Mouse (Mus musculus): ENCODE results near the gene Wdfy2. TPM values are rescaled to one million over a fixed set of nuclear protein-coding genes. Genes with fewer than 3 reads are reported as not detected.

The Wdfy2 gene
- 13.1 and 16.5 TPM in 2 replicates for polyA plus RNA-seq (2014; fragmentation: Nextera tagmentation; extraction: Ambion mirVana)

DNA sequence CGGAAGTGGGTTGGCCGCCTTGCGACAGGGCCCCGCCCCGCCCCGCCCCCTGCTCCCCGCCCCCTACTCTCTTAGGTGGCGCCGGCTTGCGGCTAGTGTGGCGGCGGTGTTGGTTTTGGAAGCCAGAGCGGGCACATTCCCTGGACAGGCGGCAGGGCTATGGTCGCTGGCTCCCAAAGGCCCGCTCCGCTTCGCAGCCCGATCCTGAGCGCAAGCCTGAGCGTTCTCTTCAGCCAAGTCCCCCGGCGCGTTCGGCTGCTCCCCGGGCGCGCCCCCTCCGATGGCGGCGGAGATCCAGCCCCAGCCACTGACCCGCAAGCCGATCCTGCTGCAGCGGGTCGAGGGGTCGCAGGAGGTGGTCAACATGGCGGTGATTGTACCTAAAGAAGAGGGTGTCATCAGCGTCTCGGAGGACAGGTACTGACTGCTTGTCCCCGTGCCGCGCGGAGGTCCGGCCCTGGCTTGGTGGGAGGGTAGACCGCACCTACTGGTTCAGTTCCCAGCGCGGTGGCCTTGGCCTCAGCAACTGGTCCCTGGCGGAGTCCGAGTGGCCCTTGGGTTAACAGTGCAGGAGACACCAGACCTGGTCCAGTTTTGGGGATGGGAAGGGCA is at the start of gene Wdfy2:
Wdfy2 (plus strand) TSS at position 38 of the 612 bp plus-strand sequence.
- WGBS: under 1% methylated on average over 49 of the region's 49 CpGs
- Histone ChIP-seq H3K9me3 (ENCODE audit: control insufficient read depth, low read length) (no peaks in the 10 kb centered on the region), H3K9ac (replicated peaks; ENCODE audit: low read depth, low read length) (peak within 1 kb of the TSS; percentile 89), H3K4me2 (ENCODE audit: low read depth, low read length) (peak within 1 kb of the TSS; percentile 61), H3K4me1 (ENCODE audit: control insufficient read depth, insufficient read depth, low read length) (peaks cover 12% of the 10 kb centered on the region; the same call in 1 of the 2 replicates), H3K27me3 (ENCODE audit: control insufficient read depth, insufficient read depth, low read length) (no peaks in the 10 kb centered on the region), H3K27ac (ENCODE audit: low read depth, low read length) (peak within 1 kb of the TSS; percentile 80), H3K4me3 (ENCODE audit: low read depth, low read length) (peak within 1 kb of the TSS; percentile 89), H3K36me3 (ENCODE audit: control insufficient read depth, insufficient read depth, low read length) (no peaks in the 10 kb centered on the region)
- peak; percentile 44 for ATAC-seq (ENCODE audit: low read depth)

DNA sequence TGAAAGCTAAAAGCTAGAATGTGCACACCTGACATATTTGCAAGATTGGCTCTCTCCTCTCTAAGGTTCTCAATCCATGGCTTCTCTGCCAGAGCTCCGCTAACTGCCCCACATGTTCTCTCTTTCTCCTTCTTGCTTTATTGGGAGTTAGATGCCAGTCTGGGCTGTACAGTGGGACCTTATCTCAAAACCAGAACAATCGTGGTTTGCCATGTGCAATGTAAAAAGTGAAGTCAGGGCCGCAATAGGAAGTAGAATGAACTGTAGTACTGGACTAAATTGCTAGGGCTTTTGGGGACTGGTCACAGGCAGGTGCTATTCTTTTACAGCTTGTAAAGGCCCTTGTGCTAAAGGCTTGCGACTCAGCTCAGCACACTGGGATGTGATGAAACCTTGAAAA is 48.2 kb upstream of the Wdfy2 start:
- Histone ChIP-seq H3K36me3 (ENCODE audit: control insufficient read depth, insufficient read depth, low read length) (no peaks in the 10 kb centered on the region), H3K4me3 (ENCODE audit: low read depth, low read length) (no peak overlapping the region), H3K4me2 (ENCODE audit: low read depth, low read length) (no peak overlapping the region), H3K27ac (ENCODE audit: low read depth, low read length) (no peak overlapping the region), H3K27me3 (ENCODE audit: control insufficient read depth, insufficient read depth, low read length) (no peaks in the 10 kb centered on the region), H3K9ac (replicated peaks; ENCODE audit: low read depth, low read length) (no peak overlapping the region), H3K4me1 (ENCODE audit: control insufficient read depth, insufficient read depth, low read length) (no peaks in the 10 kb centered on the region), H3K9me3 (ENCODE audit: control insufficient read depth, low read length) (no peaks in the 10 kb centered on the region)
- no peak for ATAC-seq (ENCODE audit: low read depth)
- 53% methylated on average over 4 of the region's 4 CpGs for WGBS

DNA sequence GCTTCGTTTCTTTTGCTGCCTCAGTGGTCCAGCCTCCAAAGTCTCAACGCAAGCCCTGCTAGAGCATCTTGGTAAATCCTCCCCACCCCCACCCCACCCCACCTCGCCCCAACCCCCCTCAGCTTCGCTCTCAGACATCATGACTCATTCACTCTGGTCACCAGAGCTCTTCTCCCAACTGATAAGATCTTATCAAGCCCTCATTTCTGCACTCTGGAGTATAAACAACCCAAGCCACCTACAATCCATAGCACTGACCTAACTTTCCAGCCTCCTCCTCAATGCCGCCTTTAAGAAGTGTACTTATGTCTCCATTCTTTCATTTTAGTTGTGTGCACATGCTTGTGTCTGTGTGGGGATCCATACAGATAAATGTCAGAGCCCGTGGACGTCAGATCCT is 41.8 kb upstream of the Wdfy2 start:
- 86% methylated on average over 7 of the region's 7 CpGs for WGBS
- Histone ChIP-seq H3K4me1 (ENCODE audit: control insufficient read depth, insufficient read depth, low read length) (no peaks in the 10 kb centered on the region), H3K9me3 (ENCODE audit: control insufficient read depth, low read length) (no peaks in the 10 kb centered on the region), H3K4me2 (ENCODE audit: low read depth, low read length) (no peak overlapping the region), H3K27me3 (ENCODE audit: control insufficient read depth, insufficient read depth, low read length) (no peaks in the 10 kb centered on the region), H3K27ac (ENCODE audit: low read depth, low read length) (no peak overlapping the region), H3K36me3 (ENCODE audit: control insufficient read depth, insufficient read depth, low read length) (no peaks in the 10 kb centered on the region), H3K4me3 (ENCODE audit: low read depth, low read length) (no peak overlapping the region), H3K9ac (replicated peaks; ENCODE audit: low read depth, low read length) (no peak overlapping the region)
- ATAC-seq (ENCODE audit: low read depth): no peak

DNA sequence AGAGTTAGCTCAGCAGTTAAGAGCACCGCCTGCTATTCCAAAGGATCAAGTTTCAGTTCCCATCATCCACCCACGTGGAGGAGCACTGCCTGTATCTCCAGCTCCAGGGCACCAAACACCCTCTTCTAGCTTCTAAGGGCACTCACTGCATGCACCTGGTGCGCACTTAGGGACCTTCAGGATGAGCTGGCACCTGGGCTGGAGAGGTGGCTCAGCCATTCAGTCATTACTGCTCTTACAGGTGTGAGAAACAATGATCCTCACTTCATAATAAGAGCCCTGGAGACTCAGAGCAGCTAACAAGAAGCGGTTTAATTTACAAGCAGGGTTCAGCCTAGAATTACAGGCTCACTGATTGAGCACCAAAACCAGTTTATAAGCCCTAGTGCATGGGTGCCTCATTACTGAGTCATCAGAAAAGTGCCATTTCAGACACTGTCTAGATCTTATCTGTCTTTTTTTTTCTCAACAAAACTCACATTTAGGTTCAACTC is 38.8 kb upstream of the Wdfy2 start:
- Histone ChIP-seq H3K27me3 (ENCODE audit: control insufficient read depth, insufficient read depth, low read length) (no peaks in the 10 kb centered on the region), H3K4me3 (ENCODE audit: low read depth, low read length) (no peak overlapping the region), H3K9me3 (ENCODE audit: control insufficient read depth, low read length) (no peaks in the 10 kb centered on the region), H3K4me1 (ENCODE audit: control insufficient read depth, insufficient read depth, low read length) (no peaks in the 10 kb centered on the region), H3K9ac (replicated peaks; ENCODE audit: low read depth, low read length) (no peak overlapping the region), H3K36me3 (ENCODE audit: control insufficient read depth, insufficient read depth, low read length) (no peaks in the 10 kb centered on the region), H3K27ac (ENCODE audit: low read depth, low read length) (no peak overlapping the region), H3K4me2 (ENCODE audit: low read depth, low read length) (no peak overlapping the region)
- no peak for ATAC-seq (ENCODE audit: low read depth)
- WGBS: 2% methylated on average over 4 of the region's 4 CpGs

DNA sequence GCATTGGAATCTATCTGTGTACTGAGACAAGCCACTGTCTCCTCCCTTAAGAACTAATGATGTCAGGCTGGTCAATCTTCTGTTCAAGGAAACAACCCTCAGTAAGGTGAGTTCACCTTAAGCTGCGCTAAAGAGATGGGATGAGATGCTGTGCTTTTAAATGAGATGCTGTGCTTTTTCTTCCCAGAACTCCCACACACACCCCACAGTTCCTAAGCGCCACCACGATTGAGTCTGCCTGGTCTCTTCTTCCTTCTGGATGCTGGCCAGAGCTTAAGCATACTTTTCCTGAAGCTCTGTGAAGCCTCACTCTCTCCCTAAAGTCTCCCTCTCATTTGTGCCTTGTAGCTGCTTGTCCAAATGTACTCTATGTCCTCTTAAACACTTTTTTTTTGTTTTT is 36.7 kb upstream of the Wdfy2 start:
- no peaks in the 10 kb centered on the region for H3K9me3 ChIP-seq (ENCODE audit: control insufficient read depth, low read length)
- 71% methylated on average over 3 of the region's 3 CpGs for WGBS
- no peak overlapping the region for H3K27ac ChIP-seq (ENCODE audit: low read depth, low read length)
- no peaks in the 10 kb centered on the region for H3K27me3 ChIP-seq (ENCODE audit: control insufficient read depth, insufficient read depth, low read length)
- H3K4me2 ChIP-seq (ENCODE audit: low read depth, low read length): no peak overlapping the region
- no peaks in the 10 kb centered on the region for H3K36me3 ChIP-seq (ENCODE audit: control insufficient read depth, insufficient read depth, low read length)
- ATAC-seq (ENCODE audit: low read depth): no peak
- no peak overlapping the region for H3K9ac ChIP-seq (replicated peaks; ENCODE audit: low read depth, low read length)
- H3K4me3 ChIP-seq (ENCODE audit: low read depth, low read length): no peak overlapping the region
- no peaks in the 10 kb centered on the region for H3K4me1 ChIP-seq (ENCODE audit: control insufficient read depth, insufficient read depth, low read length)

DNA sequence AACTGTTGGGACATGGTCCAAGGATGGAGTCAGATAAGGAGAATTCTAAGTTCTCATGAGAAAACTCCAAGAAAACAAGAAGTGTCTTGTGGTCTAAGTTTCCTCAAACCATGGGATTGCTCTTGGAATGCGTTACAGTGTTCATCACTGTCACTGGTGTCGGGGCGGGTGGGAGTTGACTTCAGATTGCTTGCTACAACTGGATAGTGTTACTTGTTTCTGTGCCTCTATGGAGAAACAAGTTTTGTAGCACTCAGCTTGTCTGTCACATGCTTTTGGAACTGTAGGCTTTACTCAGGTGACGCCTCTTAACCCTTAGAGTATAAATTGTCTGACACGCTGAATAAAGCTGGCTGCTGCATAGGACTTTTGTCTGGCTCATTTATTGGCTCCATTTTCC is 34.3 kb upstream of the Wdfy2 start:
- no peaks in the 10 kb centered on the region for H3K9me3 ChIP-seq (ENCODE audit: control insufficient read depth, low read length)
- WGBS: 57% methylated on average over 5 of the region's 5 CpGs
- no peak for ATAC-seq (ENCODE audit: low read depth)

DNA sequence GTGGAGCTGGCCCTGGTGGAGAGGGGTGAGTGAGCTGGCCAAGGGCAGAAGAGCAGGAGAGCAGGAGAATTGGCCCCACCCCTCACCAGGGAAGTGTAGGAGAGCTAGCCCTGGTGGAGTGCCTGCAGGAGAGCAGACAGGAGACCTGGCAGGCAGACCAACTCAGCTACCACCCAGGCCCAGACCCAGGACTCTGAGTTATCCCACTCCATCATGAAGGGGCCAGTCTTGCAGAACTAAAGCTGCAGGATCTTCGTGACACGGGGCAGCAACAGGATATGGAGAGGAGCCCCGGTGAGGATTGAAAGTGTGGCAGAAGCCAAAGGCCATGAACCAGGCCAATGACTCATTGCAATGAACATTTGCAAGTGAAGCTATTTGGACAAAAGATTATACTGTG is 30.6 kb upstream of the Wdfy2 start:
- 90% methylated on average over 3 of the region's 3 CpGs for WGBS
- Histone ChIP-seq H3K36me3 (ENCODE audit: control insufficient read depth, insufficient read depth, low read length) (no peaks in the 10 kb centered on the region), H3K27ac (ENCODE audit: low read depth, low read length) (no peak overlapping the region), H3K4me1 (ENCODE audit: control insufficient read depth, insufficient read depth, low read length) (no peaks in the 10 kb centered on the region), H3K9me3 (ENCODE audit: control insufficient read depth, low read length) (no peaks in the 10 kb centered on the region), H3K4me3 (ENCODE audit: low read depth, low read length) (no peak overlapping the region), H3K27me3 (ENCODE audit: control insufficient read depth, insufficient read depth, low read length) (no peaks in the 10 kb centered on the region), H3K9ac (replicated peaks; ENCODE audit: low read depth, low read length) (no peak overlapping the region), H3K4me2 (ENCODE audit: low read depth, low read length) (no peak overlapping the region)
- no peak for ATAC-seq (ENCODE audit: low read depth)

More for the DNA sequence above, 34.3 kb upstream of the Wdfy2 start:
- Histone ChIP-seq H3K9ac (replicated peaks; ENCODE audit: low read depth, low read length) (no peak overlapping the region), H3K36me3 (ENCODE audit: control insufficient read depth, insufficient read depth, low read length) (no peaks in the 10 kb centered on the region), H3K4me1 (ENCODE audit: control insufficient read depth, insufficient read depth, low read length) (no peaks in the 10 kb centered on the region), H3K27ac (ENCODE audit: low read depth, low read length) (no peak overlapping the region), H3K4me3 (ENCODE audit: low read depth, low read length) (no peak overlapping the region), H3K4me2 (ENCODE audit: low read depth, low read length) (no peak overlapping the region), H3K27me3 (ENCODE audit: control insufficient read depth, insufficient read depth, low read length) (no peaks in the 10 kb centered on the region)

DNA sequence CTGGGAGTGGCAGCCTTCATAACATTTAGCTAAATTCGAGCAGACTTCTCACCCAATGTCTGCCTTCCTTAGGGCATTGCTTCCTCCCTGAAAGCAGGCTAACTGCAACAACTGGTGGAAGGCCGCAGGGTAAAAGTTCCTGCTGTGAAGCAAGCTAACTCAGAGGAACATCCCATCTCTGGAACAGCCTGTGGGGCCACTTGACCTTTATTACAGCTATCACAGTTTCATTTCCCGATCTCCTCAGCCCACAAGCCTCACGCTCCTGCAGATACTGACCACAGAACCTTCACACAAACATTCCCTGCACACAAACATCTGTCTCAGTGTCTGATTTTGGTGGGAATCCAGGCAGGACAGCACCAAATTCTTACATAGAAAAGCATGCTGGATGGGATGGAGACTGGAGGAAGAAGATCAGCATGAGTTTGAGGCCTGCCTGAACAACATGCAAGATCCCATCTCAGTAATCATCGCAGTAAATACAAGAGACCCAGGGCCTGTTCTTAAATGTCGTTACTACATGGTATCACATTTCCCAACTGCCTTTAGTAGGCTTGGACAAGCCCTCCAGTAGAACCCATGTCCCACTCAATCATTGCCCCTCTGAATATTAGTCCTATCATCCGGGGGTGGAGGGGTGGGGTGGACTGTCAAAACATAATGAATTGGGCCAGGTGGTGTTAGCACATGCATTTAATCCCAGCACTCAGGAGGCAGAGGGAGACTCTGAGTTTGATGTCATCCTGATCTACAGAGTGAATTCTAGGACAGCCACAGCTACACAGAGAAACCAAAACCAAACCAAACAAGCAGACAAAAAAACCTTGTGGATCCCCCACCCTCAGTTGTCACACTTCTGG is 28.6 kb upstream of the Wdfy2 start:
- H3K36me3 ChIP-seq (ENCODE audit: control insufficient read depth, insufficient read depth, low read length): no peaks in the 10 kb centered on the region
- H3K9ac ChIP-seq (replicated peaks; ENCODE audit: low read depth, low read length): no peak overlapping the region
- H3K4me2 ChIP-seq (ENCODE audit: low read depth, low read length): no peak overlapping the region
- no peaks in the 10 kb centered on the region for H3K9me3 ChIP-seq (ENCODE audit: control insufficient read depth, low read length)
- no peaks in the 10 kb centered on the region for H3K4me1 ChIP-seq (ENCODE audit: control insufficient read depth, insufficient read depth, low read length)
- H3K4me3 ChIP-seq (ENCODE audit: low read depth, low read length): no peak overlapping the region
- 66% methylated on average over 7 of the region's 7 CpGs for WGBS
- H3K27me3 ChIP-seq (ENCODE audit: control insufficient read depth, insufficient read depth, low read length): no peaks in the 10 kb centered on the region
- no peak overlapping the region for H3K27ac ChIP-seq (ENCODE audit: low read depth, low read length)
- ATAC-seq (ENCODE audit: low read depth): no peak

DNA sequence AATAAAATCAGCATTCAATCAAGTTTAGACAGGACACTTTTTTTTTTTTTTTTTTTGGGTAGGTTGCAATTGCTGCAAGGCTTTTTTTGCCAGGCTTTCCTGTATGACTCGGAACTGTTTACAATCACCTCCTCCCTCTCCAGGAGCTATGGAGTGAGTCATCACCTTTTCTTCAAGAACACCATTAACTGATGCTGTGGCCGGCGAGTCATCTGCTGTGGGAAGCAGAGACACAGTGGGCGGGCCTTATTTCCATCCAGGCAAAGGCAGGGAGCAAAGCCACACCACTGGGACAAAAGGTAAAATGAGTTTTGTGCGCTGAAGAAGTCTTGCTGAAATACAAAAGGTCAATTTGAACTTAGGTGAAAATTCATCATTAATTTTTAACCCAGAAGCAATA is 24.7 kb upstream of the Wdfy2 start:
- 55% methylated on average over 5 of the region's 5 CpGs for WGBS
- Histone ChIP-seq H3K4me3 (ENCODE audit: low read depth, low read length) (no peak overlapping the region), H3K36me3 (ENCODE audit: control insufficient read depth, insufficient read depth, low read length) (no peaks in the 10 kb centered on the region), H3K4me1 (ENCODE audit: control insufficient read depth, insufficient read depth, low read length) (no peaks in the 10 kb centered on the region), H3K9me3 (ENCODE audit: control insufficient read depth, low read length) (no peaks in the 10 kb centered on the region), H3K27me3 (ENCODE audit: control insufficient read depth, insufficient read depth, low read length) (no peaks in the 10 kb centered on the region), H3K27ac (ENCODE audit: low read depth, low read length) (no peak overlapping the region), H3K9ac (replicated peaks; ENCODE audit: low read depth, low read length) (no peak overlapping the region), H3K4me2 (ENCODE audit: low read depth, low read length) (no peak overlapping the region)
- no peak for ATAC-seq (ENCODE audit: low read depth)

All from neural tube, embryonic 14.5 days (tissue).